Mouse (Mus musculus) megakaryocyte-erythroid progenitor cell, adult 5-6 weeks (primary cell): ENCODE measurements at regions not wholly inside any gene's neighbourhood (a gene's known extent, or its start where the extent isn't known, plus 50 kb on each side); places are given as distances from the start of the nearest gene placed in this dataset.

ENCODE experiments used
- ATAC-seq: replicated peaks from 2 replicates; pipeline ENCODE4 v1.8.0; 2016; ENCODE audit warnings: mild to moderate bottlenecking, inconsistent platforms; ENCODE audit not compliant: severe bottlenecking, poor library complexity, low FRiP score, low TSS enrichment

DNA sequence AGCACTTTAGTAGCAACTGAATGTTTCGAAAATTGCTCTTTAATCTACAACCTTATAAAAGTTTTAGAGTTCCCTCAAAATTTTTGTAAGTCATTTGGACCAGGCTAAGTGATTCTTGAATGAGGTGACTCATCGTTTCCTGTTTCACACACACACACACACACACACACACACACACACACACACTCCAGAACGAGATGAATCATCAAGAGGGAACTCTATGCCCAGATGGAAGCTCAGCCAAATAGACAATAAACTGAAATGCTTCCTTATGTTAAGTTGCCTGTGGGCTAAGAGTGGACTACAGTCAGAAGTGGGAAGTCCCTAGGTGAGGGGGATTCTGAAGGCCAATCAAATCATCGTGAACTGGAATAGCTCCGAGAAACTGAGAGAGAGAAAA, 202.4 kb upstream of the Cxxc4 start:
- no peak for ATAC-seq

DNA sequence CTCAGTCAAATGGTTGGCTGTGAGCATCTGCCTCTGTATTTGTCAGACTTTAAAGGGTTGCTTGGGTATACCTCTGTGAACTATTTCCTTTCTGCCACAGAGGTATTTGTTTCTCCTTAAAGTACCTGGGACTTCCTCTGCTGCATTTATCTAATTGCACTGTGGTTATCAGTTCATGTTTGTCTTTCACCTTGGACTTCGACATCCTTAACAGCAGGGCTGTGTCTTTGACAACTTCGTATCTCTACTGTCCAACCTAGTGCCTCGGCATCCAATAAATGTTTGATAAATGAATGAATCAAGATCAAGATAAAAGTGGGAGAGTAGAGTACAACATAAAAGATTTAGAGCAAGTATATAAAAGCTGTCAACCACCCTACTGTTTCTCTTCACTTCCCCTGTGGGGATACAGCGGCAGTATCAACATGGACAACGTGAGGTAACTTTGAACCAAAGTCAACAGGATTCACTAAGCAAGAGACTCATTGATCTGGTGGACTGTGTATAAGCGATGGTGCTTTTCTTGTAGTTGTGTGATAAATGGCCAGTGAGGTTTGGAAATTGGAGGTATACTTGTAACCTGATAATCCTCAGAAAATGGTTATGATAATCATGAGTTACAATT, 199.9 kb upstream of the Cxxc4 start:
- no peak for ATAC-seq

GRCm38 (mm10) chr3:134050649-134051048, 185.6 kb upstream of the Cxxc4 start:
- ATAC-seq: no peak

GRCm38 (mm10) chr3:134082461-134082860, 153.8 kb upstream of the Cxxc4 start:
- no peak for ATAC-seq

DNA sequence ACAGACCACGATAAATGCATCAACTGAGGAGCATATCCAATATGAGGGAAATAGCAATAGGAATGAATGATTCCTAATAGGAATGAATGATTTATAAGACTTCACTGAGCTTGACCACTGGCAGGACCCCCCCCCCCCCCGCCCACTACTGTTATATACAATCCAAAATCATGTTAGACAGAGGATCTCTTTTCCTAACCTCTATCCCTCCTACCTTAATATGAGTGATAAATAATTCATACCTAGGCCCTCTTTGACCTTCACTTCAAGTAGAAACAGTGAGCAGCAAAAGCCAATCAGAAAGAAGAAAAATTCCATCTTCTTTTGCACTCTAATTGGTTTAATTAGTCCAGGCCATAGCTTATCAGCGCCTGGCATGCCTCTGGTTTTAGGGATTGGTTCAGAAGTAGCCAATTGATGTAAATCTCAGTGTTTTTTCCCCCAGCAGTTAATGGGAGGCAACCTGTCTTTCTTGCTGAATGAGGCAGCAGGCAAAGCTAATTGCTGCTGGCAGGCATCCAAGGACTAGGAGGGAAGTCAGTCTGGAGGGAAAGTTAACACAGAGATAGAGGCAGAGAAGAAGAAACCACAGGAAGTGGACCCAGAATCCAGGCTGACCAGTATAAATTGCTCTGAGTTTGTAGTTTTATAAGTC, 136.7 kb upstream of the Cxxc4 start:
- ATAC-seq: 0 out of 2 replicates have a peak, but pooled peaks have one; percentile 41

- ATAC-seq: no peak
These were observed 134.0 kb upstream of the Cxxc4 start for GRCm38 (mm10) chr3:134102151-134102738.

- ATAC-seq: no peak
These were observed 131.7 kb upstream of the Cxxc4 start for GRCm38 (mm10) chr3:134104625-134105024.

GRCm38 (mm10) chr3:134105112-134105511, 131.2 kb upstream of the Cxxc4 start:
- no peak for ATAC-seq

GRCm38 (mm10) chr3:134105567-134105966, 130.7 kb upstream of the Cxxc4 start:
- no peak for ATAC-seq

GRCm38 (mm10) chr3:134114501-134114900, 121.8 kb upstream of the Cxxc4 start:
- no peak for ATAC-seq

GRCm38 (mm10) chr3:134115007-134115406, 121.3 kb upstream of the Cxxc4 start:
- ATAC-seq: no peak

- ATAC-seq: no peak
These were observed 117.4 kb upstream of the Cxxc4 start for GRCm38 (mm10) chr3:134118898-134119297.

- ATAC-seq: no peak
These were observed 111.3 kb upstream of the Cxxc4 start for GRCm38 (mm10) chr3:134124982-134125381.

DNA sequence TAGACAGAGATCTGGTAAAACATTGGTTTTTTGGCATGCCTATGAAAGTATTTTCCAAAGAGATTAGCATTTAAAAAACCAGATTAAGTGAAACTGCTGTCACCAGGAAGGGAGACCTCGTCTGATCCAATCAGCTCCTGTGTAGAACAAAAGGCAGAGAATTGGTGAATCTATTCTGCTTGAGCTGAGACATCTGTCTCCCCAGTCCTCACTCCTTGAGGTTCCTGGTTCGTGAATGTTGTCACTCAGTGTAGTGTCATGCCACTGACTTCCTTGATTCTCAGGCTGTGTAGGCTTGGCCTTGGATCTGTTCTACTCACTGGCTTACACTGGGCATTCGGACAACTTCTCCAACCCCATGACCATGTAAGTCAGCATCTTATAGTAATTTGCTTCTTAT, 105.9 kb upstream of the Cxxc4 start:
- no peak for ATAC-seq

DNA sequence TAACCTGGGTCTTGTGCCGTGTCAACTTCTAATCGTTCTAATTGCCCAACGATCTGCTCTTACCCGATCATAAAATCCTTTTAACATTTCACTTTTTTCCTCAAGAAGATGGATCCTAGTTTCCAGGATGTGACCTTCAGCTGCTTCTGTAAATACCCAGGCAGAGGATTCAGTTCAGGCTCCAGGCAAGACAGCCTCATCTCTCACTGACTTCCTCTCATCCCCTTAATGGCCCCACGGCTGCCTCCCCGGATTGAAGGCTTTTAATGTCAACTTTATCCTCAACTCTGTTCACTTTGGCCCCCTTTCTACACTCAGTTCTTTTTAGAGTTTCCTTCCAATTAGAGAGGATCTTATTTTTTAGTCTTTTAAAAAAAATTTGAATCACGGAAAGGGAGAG, 91.0 kb upstream of the Cxxc4 start:
- no peak for ATAC-seq

GRCm38 (mm10) chr3:134145935-134146334, 90.3 kb upstream of the Cxxc4 start:
- no peak for ATAC-seq

DNA sequence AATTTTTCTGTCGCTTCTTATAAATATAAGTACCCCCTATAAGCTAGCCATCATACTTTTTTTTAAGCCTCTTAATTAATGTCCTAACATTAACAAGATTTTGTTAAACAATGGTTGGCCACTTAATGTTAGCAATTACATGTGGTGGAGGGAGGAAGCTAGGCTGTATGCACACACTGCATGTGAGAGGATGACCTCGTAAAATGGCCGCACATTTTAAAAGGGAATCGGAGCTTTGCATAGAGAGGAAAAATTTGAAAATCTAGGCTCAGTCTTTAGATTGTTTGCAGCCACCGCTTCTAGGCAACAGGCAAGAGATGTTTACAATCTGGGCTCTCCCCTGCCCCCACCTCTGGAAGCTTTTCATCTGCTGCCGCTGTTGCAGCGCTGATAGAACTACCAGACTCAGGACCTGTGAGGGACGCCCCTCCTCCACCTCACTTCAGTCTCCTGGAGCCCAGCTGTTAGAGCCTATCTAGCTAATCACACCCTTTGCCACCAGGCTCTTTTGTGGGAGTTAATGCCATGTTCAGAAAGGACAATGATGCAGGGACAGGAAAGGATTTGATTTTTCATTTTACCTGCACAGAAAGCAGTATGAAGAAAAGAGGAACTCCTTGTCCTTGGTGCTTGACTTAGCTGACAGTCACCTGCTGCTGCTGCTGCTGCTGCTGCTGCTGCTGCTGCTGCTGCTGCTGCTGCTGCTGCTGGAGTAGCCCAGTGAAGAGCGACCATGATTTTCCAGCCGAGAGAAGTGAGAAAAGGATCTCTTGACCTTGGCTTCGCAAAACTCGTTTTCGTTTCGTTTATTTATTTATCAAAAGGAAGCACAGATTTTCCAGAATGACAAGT, 89.7 kb upstream of the Cxxc4 start:
- no peak for ATAC-seq

DNA sequence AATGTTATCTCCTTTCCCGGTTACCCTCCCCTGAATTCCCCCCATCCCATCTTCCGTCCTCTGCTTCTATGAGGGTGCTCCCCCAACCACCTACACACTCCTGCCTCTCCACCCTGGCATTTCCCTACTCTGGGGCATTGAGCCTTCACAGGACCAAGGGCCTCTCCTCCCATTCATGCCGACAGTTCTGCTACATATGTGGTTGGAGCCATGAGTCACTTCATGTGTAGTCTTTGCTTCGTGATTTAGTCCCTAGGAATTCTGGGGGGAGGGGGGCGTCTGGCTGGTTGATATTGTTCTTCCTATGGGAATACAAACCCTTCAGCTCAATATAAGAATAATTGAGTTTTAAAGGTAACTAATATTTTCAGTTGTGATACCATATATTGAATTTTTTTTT, 74.0 kb upstream of the Cxxc4 start:
- ATAC-seq: no peak

- no peak for ATAC-seq
These were observed 66.4 kb upstream of the Cxxc4 start for GRCm38 (mm10) chr3:134169922-134170321.

DNA sequence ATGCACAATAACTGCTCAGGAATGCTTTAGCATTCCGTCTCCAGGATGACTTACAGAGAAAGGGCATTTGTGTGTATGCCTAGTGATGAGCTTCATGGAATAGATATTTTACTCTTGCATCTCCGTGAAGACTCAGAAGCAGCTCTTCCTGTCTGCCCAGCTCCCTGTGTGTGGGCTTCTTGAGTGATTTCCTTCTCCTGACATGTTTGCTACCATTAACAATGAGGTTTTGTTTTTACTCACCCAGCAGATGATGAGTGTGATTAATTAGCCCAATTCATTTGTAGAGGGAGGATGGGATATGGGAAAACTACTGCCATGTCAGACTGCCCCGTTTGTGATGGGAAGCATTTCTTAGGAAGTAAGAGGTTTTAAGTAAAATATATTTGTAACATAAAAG, 63.9 kb upstream of the Cxxc4 start:
- no peak for ATAC-seq
